Mouse (Mus musculus) right cerebral cortex, postnatal 10 days (tissue): ENCODE data around the gene Clic1.

Experiments
- DNase-seq, 2 experiments: peaks; one replicate each; pipeline ENCODE4 v3.0.0; 2021; ENCODE audit warnings: low spot score in 2 of 2

The Clic1 gene

DNA sequence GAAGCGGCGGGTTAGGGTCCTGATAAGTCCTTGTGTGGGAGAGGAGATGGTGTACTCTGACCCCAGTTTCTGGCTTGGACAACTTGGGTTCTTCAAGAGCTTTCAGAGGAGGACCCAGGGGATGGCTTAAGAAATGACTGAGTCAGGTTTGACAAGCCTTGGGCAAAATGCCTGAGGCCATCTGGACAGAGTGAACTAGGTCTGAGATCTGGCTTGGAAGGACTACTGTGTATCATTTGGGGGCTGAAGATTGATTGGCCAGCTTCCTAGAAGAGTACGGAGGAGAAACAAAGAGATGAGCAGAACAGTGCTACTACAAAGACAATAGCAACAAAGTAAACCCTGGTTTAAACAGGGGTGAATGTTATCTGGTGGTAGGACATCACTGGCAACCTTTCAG, 13.7 kb downstream of the Clic1 start:
- DNase-seq = no peak

DNA sequence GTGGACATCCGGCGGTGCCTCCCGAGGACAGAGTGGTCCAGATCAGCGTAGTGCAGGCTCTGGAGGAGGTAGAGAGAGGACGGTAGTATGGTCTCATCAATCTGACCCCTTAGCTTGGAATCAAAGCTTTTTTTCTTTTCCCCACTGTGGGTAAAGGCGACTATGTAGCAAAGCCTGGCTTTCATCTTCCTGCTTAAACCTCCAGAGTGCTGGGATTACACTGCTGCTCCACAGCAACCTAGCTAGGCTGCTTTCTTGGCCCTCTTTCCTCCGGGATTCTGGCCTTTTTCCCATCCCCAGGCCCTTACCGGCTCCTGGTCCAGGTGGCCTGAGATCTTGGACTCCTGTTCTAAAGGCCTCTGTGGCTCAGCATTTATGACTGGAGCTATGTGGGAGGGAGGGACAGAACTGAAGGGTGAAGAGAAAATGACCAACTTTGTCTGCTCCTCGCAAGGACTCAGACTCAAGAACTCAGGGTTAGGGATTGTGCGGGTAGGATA, 14.7 kb downstream of the Clic1 start:
- no peak for DNase-seq

DNA sequence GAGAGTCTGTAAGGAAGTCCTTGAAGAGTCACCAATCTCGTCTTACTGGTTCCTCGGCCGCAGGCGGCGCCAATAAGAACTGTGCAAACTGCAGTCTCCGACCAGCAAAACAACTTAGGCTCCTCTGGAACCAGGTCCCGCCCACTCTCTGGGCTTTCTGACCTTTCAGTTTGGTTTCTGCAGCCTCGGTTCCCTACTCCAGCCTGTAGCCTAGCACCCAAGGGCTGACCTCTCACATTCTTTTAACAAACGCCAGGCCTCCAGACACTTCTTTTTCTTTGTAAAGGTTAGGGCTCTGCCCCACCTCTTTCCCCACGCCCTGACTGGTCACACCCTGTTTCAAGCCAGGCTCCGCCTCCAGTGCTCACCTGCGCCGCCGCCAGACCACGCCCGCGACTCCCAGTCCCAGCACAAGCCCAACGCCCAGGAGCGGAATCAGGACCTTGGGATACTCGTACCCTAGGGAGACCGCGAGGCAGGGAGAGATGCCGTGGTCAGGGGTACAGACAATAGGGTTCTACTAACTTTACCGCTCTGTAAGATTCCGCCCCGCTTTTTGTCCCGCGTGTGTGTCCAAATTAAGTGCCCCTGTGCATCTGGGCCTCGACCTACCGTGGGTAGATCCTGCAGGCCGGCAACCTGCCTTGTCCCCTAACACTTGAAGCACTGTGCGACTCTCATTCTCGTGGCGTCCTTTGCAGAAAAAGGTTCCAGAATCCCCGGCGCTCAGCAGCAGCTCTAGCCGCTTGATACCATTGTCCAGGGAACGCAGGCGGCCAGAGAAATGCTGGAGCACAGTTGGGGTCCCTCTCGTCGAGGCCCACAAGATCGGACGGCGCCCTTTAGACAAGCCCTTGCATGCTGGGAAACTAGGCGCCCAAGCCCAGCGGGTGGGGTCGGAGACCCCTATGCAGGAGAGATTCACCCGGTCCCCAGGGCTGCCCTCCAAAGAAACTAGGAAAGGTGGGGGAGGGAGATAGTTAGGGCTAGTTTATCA, 15.5 kb downstream of the Clic1 start, which contains the start of gene Ly6g6c:
Gene Ly6g6c (plus strand): TSS at position 438 of the 997 bp plus-strand sequence.
- DNase-seq = no peak

DNA sequence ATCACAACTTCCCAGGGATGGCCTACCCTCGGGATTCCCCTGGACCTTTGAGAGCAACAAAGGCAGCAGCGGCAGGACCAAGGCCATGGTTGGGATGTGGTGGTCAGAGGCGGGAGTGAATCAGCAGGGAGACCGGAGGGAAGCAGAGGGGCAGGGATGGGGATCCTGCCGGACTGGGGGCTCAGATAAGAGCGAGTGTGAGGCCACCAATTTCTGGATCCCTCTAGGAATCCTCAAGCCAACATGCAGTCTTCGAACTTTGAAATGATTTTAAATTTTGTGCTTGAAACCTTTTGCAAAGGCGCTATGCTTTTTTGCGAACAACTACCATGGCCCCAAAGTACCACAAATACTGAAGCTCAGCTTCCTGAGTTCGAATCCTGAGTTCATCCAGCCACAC, 16.3 kb downstream of the Clic1 start, which contains the start of gene Mpig6b:
Gene Mpig6b (minus strand): TSS at position 101 of the 400 bp plus-strand sequence.
- DNase-seq = no peak

DNA sequence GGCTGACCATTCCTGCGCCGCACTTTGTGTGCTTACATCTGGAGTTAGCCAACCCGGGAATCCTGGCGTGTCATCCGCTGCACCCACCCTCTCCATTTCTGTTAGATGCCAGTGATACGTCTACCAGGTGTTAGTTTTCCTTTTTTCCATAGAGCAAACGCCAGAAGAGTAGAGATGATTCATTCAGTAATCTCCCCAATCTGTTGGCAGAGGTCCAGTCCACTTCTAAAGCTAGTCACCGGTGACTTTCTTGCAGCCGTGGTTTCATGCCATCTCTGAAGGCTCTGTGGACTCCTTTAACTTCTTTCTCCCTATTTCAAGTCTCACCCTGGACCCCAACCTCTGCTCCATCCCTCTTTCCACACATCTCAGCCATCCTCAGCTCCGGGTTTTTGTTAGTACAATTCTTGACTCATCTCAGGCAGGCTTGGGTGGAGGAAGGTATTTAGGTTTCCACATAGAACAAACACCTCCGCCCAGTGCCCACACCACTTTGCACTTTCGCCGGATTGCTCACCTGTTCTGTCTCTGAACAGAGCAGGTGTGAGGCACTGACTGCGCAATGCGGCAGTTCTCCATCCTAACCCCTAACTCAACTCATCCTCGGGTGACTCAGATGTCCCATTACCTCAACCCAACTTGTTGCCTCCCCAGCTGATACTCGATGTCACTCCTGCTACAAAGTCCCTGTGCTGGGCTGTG, 18.6 kb downstream of the Clic1 start:
- no peak for DNase-seq

DNA sequence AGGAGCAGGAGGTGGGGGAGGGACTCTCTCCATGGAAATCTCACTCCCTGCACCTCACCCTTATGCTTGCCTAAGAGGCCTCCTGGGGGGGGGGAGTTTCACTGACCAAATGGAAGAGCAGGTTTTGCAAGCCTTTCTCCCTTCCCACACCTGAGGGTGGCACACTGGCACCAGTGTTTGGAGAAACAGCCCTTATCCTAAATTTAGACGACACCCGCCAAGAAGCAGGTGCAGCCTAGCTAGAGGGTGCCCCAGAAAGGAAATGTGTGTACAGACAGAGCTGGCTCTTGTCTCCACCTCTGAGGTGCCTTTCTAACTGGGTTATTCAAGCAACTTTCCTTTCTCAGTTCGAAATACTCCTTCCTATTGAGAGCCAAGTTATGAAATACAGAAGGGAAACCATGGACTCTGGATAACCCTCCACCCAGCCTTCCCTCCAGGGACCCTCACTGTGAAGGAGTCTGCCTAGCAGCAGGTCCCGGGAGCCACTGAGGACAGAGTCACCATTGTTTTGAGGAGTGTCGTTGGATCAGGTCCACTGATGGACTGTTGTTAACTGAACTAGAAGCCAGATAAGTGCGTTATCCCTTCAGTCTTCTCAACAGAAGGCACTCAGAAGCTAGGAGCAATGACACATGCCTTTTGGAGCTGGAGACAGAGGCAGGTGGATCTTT, 20.9 kb downstream of the Clic1 start:
- no peak for DNase-seq

DNA sequence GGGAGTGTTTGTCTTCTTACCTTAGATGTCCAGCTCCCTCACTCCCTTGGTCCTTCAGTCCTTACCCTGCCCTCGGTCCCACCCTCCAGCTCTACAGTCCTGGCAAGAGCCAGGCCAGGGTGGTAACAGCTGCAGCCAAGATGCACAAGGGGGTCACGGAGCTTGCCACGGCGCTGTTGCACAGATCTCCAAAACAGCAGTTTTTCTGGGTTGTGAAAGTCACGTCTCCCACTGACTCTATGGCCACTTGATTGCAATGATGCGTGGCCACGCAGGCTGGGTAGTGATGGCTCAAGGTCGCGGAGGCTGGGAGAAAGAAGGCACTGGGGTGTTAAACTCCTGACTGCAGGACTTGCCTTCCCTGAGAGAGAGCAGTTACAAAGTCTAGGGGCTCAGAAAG, 21.7 kb downstream of the Clic1 start:
- DNase-seq = no peak

DNA sequence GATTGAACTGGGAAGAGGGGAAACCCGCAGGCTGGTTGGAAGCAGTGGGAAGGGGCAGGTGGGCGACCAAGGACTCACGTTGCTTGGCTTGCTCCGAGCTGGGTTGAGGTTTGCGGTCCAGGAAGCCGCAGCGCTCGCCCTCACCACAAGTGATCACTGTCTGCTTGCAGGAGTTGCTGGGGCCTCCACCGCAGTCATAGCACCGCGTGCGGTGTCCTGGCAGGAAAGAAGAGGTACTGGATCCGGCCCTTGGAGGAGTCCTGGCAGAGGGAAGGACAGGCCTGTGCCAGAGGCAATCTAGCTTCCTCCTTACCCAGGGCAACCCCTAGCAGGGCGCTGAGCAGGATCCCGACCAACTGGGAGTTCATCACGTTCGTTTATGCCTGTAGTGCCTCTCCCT, 24.3 kb downstream of the Clic1 start:
- DNase-seq = no peak

DNA sequence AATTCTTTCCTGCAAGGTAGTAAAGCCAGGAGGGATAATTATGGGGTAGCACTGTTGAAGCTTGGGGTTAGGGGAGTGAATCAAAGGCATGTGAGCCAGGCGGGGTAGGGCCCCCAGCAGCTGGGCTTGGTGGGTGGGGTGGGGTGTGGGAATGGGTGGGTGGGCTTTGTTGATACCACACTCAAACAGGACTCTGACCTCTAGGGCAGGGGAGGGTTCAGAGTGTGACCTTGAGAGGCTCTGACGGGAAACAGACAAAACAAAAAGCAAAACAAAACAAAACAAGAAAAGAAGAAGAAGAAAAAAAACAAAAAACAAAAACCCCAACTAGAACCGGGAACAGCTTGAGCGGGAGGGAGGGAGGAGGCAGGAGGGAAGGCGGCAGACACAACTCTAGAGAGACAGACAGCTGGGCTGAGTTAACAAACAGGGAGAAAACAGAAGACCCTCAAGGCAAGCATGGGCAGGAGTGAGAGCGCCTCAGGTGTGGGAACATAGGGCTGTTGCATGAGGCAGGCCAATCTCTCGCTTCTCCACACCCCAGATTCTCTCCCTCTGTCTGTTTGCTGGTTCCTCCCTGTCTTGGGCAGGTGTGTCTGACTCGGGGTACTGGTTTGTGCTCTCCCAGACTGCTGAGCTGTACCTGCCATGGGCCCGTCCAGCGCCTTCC, 26.9 kb downstream of the Clic1 start, which contains the start of gene Ly6g6e:
Gene Ly6g6e (plus strand): TSS at position 396 of the 670 bp plus-strand sequence.
- no peak for DNase-seq

DNA sequence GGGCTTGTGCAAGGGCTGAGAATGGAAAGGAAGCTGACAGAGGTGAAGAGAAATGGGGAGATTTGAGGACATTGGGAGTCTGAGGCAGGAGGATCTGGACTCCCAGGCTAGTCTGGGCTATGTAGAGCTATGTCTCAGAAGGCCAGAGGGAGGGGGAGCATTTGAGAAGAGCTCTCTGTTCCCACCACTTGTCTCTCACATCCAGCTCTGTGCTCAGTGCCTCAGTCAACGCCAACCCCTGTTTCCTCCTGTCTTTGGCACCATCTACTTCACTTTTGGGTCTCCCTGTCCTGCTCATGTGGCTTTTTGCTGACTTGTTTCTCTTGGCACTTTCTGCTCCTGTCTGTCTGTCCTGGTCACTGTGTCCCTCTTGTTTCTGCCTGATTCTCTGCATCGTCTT, 27.5 kb downstream of the Clic1 start:
- DNase-seq = peak in 1 of 2 experiments; percentile 25

DNA sequence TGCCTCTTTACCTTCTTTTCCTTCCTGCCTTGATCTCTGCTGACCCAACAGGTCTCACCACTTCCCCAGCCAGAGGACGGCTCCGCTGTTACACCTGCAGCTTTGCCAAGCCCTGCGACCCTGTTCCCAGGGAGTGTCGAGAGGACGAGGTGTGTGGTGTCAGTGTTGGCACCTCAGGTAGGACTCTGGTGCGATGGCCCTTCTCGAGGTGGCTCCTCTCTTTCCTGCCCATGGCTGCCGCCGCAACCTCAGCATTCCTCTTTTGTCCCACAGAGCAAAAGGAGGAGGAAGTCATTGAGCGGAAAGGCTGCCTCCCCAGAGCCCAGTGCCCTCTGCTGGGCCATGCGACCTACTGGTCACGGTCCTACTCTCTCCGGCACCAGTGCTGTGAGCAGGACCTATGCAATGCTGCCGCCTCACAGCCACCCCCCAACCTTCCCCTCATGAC, 28.0 kb downstream of the Clic1 start, which contains the start of gene Ly6g6d:
Gene Ly6g6d (minus strand): TSS at position 280 of the 448 bp plus-strand sequence.
- DNase-seq = peak in 1 of 2 experiments; percentile 50

DNA sequence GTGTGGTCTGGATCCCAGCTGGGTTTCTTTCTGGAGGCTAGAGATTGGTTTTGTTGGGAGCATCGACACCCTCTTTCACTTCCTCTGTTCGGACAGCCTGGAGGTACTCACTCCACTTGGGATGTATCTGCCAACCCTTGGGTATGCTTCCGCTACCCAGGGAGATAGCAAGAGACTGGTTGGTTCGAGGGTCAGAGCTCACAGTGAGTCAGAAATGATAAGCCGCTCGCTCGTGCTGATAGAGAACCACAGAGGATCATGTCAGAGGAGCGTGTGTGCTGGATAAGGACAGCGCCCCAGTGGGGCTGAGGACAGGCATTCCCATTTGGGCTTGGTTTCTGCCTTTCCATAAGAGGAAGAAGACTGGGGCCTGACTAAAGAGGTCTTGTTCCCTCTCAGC, 30.0 kb downstream of the Clic1 start:
- no peak for DNase-seq

DNA sequence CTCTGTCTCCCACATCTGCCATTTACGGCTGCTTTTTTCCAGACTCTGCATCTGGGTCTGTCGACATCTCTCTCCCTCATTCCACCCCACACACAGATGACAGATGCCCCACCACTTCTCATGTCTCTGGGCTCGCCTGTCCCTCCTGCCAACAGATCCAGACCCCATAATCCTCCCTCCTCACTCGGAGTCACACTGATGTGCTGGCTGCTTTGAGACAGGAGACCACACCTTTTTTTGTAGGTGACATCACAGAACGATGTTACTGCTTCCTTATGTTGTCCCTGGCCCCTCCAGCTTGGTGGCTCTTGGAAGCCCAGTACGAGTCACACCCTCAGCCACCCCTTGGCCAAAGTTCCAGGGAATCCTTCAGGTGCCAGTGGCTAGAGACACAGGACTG, 30.5 kb downstream of the Clic1 start:
- DNase-seq = no peak

DNA sequence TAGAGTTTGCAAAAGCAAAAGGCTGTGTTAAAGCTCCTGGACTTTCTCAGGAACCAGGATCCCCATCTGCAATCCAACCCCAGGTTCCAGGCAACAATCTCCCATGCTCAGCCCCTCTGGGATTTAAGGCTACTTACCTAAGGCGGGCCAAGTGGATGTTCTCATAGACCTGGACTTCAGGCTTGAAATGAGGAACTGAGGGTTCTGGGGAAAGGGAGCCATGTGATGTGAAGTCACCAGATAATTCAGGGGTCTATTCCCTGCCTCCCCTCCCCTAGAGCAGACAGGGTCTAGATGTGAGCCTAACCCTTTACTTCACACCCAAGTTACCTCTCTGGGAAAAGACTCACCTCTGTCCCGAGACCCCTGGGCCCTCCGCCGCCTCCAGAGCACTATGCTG, 30.9 kb downstream of the Clic1 start:
- DNase-seq = no peak

DNA sequence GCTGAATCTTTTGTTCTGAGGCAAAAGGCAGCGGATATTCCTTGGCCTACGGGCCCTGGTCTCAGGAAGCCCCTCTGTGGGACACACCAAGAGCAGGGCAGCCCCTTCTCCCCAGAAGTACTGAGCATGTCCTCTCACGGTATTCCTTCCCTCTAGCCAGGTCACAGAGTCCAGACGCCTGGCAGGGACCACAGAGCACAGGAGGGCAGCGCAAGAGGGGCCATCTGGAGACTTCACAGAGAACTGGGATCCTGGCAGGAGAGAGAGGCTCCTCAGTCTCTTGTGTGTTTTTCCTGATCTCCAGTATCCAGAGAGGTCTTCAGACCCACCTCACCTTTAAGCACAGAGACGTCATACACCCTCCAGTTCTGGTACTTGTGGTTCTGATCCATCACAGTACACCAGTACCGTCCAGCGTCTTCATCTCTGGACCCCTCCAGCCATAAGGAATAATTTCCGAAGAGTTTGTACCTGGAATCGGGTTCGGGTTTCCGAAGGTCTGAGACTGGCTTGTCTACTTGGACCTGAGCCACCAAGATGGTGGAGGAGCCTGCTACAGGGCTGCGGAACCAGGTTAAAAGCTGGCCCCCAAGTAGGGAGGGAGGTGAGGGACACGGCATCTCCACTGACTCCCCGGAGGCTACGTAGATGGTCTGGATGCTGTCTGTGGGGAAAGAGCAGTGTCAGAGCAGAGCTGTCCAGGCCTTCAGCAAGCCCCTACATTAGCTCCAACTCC, 33.2 kb downstream of the Clic1 start:
- DNase-seq = no peak

DNA sequence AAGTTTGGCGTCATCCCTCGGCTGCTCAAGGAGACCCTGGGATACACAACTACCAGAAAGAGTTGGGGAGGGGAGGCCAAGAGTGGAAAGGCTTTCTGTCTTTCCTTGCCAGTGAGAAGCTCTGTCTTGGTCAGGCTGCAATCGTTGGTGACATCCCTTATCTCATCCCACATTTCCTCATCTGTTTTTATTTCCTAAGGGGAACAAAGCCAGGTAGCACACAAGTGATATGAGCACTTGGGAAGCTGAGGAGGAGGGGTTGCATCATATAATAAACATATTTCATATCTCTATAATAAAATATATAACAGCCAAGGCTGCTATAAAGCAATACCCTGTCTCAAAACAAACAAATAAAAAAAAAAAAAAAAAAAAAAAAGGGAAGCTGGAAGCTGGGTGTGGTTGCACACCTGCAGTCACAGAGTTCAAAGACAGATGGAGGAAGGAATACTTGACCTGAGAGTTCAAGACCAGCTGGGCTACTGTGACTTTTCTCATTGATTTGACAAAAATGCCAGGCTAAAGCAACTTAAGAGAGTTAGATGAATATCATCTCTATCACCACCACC, 34.2 kb downstream of the Clic1 start:
- DNase-seq = no peak

DNA sequence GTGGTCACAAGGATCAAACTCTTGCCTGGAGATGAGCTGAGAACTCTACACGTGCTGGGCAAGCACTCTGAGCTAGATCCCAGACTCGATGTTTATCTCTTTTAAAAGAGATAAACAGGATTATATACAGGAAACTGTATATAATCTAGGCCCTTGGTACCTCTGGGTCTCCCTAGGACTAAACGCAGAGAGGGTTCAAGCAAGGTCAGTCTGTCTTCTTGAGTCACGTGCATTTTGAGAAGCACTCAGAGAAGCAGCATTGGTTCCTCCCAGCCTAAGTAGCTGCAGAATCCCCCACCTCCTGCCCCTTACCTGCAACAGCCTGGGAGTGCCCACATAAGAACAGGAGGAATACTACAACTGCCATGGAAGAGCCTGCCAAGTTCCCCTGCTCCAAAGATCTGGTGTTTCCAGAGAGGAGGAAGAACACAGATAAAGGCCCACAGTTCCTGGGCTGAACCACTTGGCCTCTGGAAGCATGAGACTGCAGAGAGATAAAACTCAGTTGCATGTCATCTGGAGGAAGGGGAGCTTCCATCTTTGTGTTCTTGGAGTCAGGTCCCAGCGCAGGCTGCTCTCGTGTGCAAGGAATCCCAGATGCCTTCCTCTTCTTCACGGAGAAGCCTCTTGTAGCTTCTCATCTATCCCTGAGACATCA, 35.6 kb downstream of the Clic1 start, which contains the start of gene Ly6g6f:
Gene Ly6g6f (minus strand): TSS at position 403 of the 658 bp plus-strand sequence.
- no peak for DNase-seq

DNA sequence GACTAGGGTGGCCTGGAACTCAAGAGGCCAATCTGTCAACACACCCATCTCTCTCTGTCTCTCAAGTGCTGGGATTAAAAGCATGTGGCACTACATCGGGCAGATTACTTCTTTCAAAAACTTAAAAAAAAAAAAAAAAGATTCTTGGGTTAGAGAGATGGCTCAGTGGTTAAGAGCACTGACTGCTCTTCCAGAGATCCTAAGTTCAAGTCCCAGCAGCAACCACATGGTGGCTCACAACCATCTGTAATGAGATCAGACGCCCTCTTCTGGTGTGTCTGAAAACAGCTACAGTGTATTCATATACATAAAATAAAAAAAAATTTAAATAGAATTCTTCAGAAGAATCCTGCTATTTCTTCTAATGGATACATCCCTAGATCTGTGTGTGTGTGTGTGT, 38.4 kb downstream of the Clic1 start:
- no peak for DNase-seq
